Mouse (Mus musculus) MEL (cell line): ENCODE data around the gene Galnt10. TPM values are rescaled to one million over a fixed set of nuclear protein-coding genes. Genes with fewer than 3 reads are reported as not detected.

ENCODE experiments used
- DNase-seq: peaks from one replicate; pipeline ENCODE4 v3.0.0; 2011; ENCODE audit warnings: low read depth, low spot score
- H3K27ac ChIP-seq: 2 replicates; pipeline ENCODE4 v1.5.1; 2012; ENCODE audit warnings: low read depth, mild to moderate bottlenecking, control low read depth, low read length, moderate library complexity; ENCODE audit not compliant: control insufficient read depth
- H3K27me3 ChIP-seq, 2 experiments: fragments of 150-350 bp in 1 of 2; sonication (generic) in 1 of 2; 2 replicates each; pipeline ENCODE4 v1.6.1; 2012; ENCODE audit warnings: low read length in 2 of 2, mild to moderate bottlenecking in 2 of 2, improper control_type of control experiment in 1 of 2, moderate library complexity in 1 of 2; ENCODE audit not compliant: insufficient read depth in 2 of 2, control insufficient read depth in 1 of 2
- H3K36me3 ChIP-seq, 2 experiments: 2 replicates each; pipeline ENCODE4 v1.6.1; 2012 to 2014; ENCODE audit warnings: low read length in 2 of 2, improper control_type of control experiment in 1 of 2, inconsistent platforms in 1 of 2, mild to moderate bottlenecking in 1 of 2; ENCODE audit not compliant: insufficient read depth in 2 of 2, control insufficient read depth in 1 of 2
- H3K4me1 ChIP-seq, 2 experiments: fragments of 150-350 bp in 1 of 2; sonication (generic) in 1 of 2; 2 replicates each; pipeline ENCODE4 v1.6.1; 2012; ENCODE audit warnings: low read length in 2 of 2, improper control_type of control experiment in 1 of 2, mild to moderate bottlenecking in 1 of 2; ENCODE audit not compliant: insufficient read depth in 2 of 2, control insufficient read depth in 1 of 2
- H3K4me3 ChIP-seq, 2 experiments: fragments of 150-350 bp in 1 of 2; sonication (generic) in 1 of 2; 2 replicates each; pipeline ENCODE4 v1.5.1; 2012; ENCODE audit warnings: low read depth in 2 of 2, low read length in 2 of 2, mild to moderate bottlenecking in 2 of 2, moderate library complexity in 2 of 2, control low read depth in 1 of 2, improper control_type of control experiment in 1 of 2; ENCODE audit not compliant: control insufficient read depth in 1 of 2, insufficient read depth in 1 of 2
- H3K79me2 ChIP-seq: 2 replicates; pipeline ENCODE4 v1.6.1; 2012; ENCODE audit warnings: mild to moderate bottlenecking, low read length, moderate library complexity; ENCODE audit not compliant: control insufficient read depth, poor library complexity, insufficient read depth
- H3K9ac ChIP-seq: 2 replicates; pipeline ENCODE4 v1.6.1; 2012; ENCODE audit warnings: low read depth, mild to moderate bottlenecking, control low read depth, low read length, moderate library complexity; ENCODE audit not compliant: control insufficient read depth, poor library complexity, severe bottlenecking
- H3K9me3 ChIP-seq: fragments of 150-350 bp; sonication (generic); replicated peaks from 2 replicates; pipeline ENCODE4 v1.6.1; 2012; ENCODE audit warnings: mild to moderate bottlenecking, low read length, improper control_type of control experiment, moderate library complexity; ENCODE audit not compliant: insufficient read depth
- BHLHE40 ChIP-seq: IDR thresholded peaks from 2 replicates; pipeline ENCODE4 v1.6.1; 2012; ENCODE audit warnings: low read depth, mild to moderate bottlenecking, inconsistent platforms, low read length, improper control_type of control experiment, borderline replicate concordance
- CHD1 ChIP-seq: IDR thresholded peaks from 2 replicates; pipeline ENCODE4 v1.6.1; 2012; ENCODE audit warnings: low read depth, mild to moderate bottlenecking, inconsistent platforms, low read length, improper control_type of control experiment
- CTCF ChIP-seq, 3 experiments: IDR thresholded peaks in 2 of 3; conservative IDR thresholded peaks in 1 of 3; 2 replicates each; pipeline ENCODE4 v1.5.1; 2011 to 2012; ENCODE audit warnings: low read length in 3 of 3, low read depth in 2 of 3, mild to moderate bottlenecking in 2 of 3, improper control_type of control experiment in 1 of 3, inconsistent platforms in 1 of 3, mixed read lengths in 1 of 3, moderate library complexity in 1 of 3; ENCODE audit not compliant: control insufficient read depth in 1 of 3, insufficient read depth in 1 of 3, poor library complexity in 1 of 3, severe bottlenecking in 1 of 3
- ETS1 ChIP-seq: IDR thresholded peaks from 2 replicates; pipeline ENCODE4 v1.6.1; 2012; ENCODE audit warnings: low read depth, mild to moderate bottlenecking, inconsistent platforms, low read length, improper control_type of control experiment, moderate library complexity
- GATA1 ChIP-seq: IDR thresholded peaks from 2 replicates; pipeline ENCODE4 v1.6.1; 2011; ENCODE audit warnings: low read depth, low read length, improper control_type of control experiment
- JUND ChIP-seq: IDR thresholded peaks from 2 replicates; pipeline ENCODE4 v1.6.1; 2011; ENCODE audit warnings: low read depth, mild to moderate bottlenecking, improper control_type of control experiment, low read length
- MAZ ChIP-seq: IDR thresholded peaks from 2 replicates; pipeline ENCODE4 v1.6.1; 2012; ENCODE audit warnings: low read depth, mild to moderate bottlenecking, inconsistent platforms, low read length, improper control_type of control experiment
- MEF2A ChIP-seq: IDR thresholded peaks from 2 replicates; pipeline ENCODE4 v1.6.1; 2014; ENCODE audit warnings: low read depth, mild to moderate bottlenecking, inconsistent platforms, low read length, improper control_type of control experiment; ENCODE audit not compliant: poor library complexity, insufficient replicate concordance, severe bottlenecking; ENCODE audit errors: extremely low read depth
- MYB ChIP-seq: IDR thresholded peaks from 2 replicates; pipeline ENCODE4 v1.6.1; 2011; ENCODE audit warnings: mild to moderate bottlenecking, low read depth, low read length, improper control_type of control experiment
- MYC ChIP-seq: IDR thresholded peaks from 2 replicates; pipeline ENCODE4 v1.6.1; 2011; ENCODE audit warnings: low read depth, mild to moderate bottlenecking, low read length, improper control_type of control experiment, moderate library complexity
- NELFE ChIP-seq: IDR thresholded peaks from 2 replicates; pipeline ENCODE4 v1.6.1; 2011; ENCODE audit warnings: low read depth, low read length, improper control_type of control experiment
- NRF1 ChIP-seq: IDR thresholded peaks from 2 replicates; pipeline ENCODE4 v1.6.1; 2014; ENCODE audit warnings: low read depth, mild to moderate bottlenecking, inconsistent platforms, low read length, improper control_type of control experiment, moderate library complexity; ENCODE audit not compliant: poor library complexity, insufficient read depth, severe bottlenecking
- POLR2A ChIP-seq, 2 experiments: IDR thresholded peaks; 2 replicates each; pipeline ENCODE4 v1.6.1; 2011 to 2012; ENCODE audit warnings: low read length in 2 of 2, mild to moderate bottlenecking in 2 of 2, control low read depth in 1 of 2, improper control_type of control experiment in 1 of 2, low read depth in 1 of 2, moderate library complexity in 1 of 2; ENCODE audit not compliant: control insufficient read depth in 1 of 2, insufficient read depth in 1 of 2, poor library complexity in 1 of 2
- POLR2AphosphoS2 ChIP-seq: IDR thresholded peaks from 2 replicates; pipeline ENCODE4 v1.6.1; 2011; ENCODE audit warnings: low read length, improper control_type of control experiment
- RAD21 ChIP-seq: IDR thresholded peaks from 2 replicates; pipeline ENCODE4 v1.6.1; 2011; ENCODE audit warnings: mild to moderate bottlenecking, low read depth, low read length, improper control_type of control experiment
- SIN3A ChIP-seq: IDR thresholded peaks from 2 replicates; pipeline ENCODE4 v1.6.1; 2012; ENCODE audit warnings: low read length, improper control_type of control experiment, inconsistent platforms
- SMC3 ChIP-seq: IDR thresholded peaks from 2 replicates; pipeline ENCODE4 v1.6.1; 2011; ENCODE audit warnings: low read depth, low read length, improper control_type of control experiment
- TAL1 ChIP-seq: IDR thresholded peaks from 2 replicates; pipeline ENCODE4 v1.6.1; 2012; ENCODE audit warnings: mild to moderate bottlenecking, inconsistent platforms, low read length, moderate library complexity, mixed read lengths
- TBP ChIP-seq: IDR thresholded peaks from 2 replicates; pipeline ENCODE4 v1.8.0; 2011; ENCODE audit warnings: low read depth, low read length, improper control_type of control experiment
- TCF12 ChIP-seq: IDR thresholded peaks from 2 replicates; pipeline ENCODE4 v1.6.1; 2014; ENCODE audit warnings: low read depth, mild to moderate bottlenecking, inconsistent platforms, low read length, improper control_type of control experiment, moderate library complexity
- UBTF ChIP-seq: IDR thresholded peaks from 2 replicates; pipeline ENCODE4 v1.6.1; 2012; ENCODE audit warnings: low read depth, mild to moderate bottlenecking, inconsistent platforms, low read length, improper control_type of control experiment, moderate library complexity, borderline replicate concordance; ENCODE audit not compliant: insufficient read depth
- USF1 ChIP-seq: IDR thresholded peaks from 2 replicates; pipeline ENCODE4 v1.6.1; 2014; ENCODE audit warnings: low read depth, mild to moderate bottlenecking, inconsistent platforms, low read length, improper control_type of control experiment, moderate library complexity
- USF2 ChIP-seq, 2 experiments: IDR thresholded peaks; 2 replicates each; pipeline ENCODE4 v1.6.1; 2011 to 2012; ENCODE audit warnings: improper control_type of control experiment in 2 of 2, low read length in 2 of 2, borderline replicate concordance in 1 of 2, inconsistent platforms in 1 of 2, low read depth in 1 of 2, mild to moderate bottlenecking in 1 of 2; ENCODE audit not compliant: insufficient read depth in 1 of 2
- ZC3H11A ChIP-seq: IDR thresholded peaks from 2 replicates; pipeline ENCODE4 v1.6.1; 2012; ENCODE audit warnings: low read depth, mild to moderate bottlenecking, inconsistent platforms, low read length, improper control_type of control experiment
- ZKSCAN1 ChIP-seq: IDR thresholded peaks from 2 replicates; pipeline ENCODE4 v1.6.1; 2012; ENCODE audit warnings: low read depth, mild to moderate bottlenecking, inconsistent platforms, low read length, improper control_type of control experiment, moderate library complexity
- ZMIZ1 ChIP-seq: IDR thresholded peaks from 2 replicates; pipeline ENCODE4 v1.6.1; 2012; ENCODE audit warnings: low read depth, mild to moderate bottlenecking, inconsistent platforms, low read length, improper control_type of control experiment, moderate library complexity
- polyA plus RNA-seq, 2 experiments: library from polyadenylated mRNA; stranded (reverse) in 1 of 2; unstranded in 1 of 2; fragments of >175 nt in 1 of 2; fragments of >200 nt in 1 of 2; gene quantifications; 2 replicates each; pipeline versions ENCODE4 v1.2.1 to v1.2.4; 2012; ENCODE audit warnings: low replicate concordance in 2 of 2, low read depth in 1 of 2; ENCODE audit not compliant: insufficient read length in 2 of 2, insufficient read depth in 1 of 2, missing spikeins in 1 of 2
- total RNA-seq: library from RNA; depleted of rRNA; stranded (reverse); fragments of 300-350 nt; gene quantifications from 2 replicates; pipeline ENCODE4 v1.2.3, GENCODE M21; 2012

Gene Galnt10
- total and polyA plus RNA-seq, 3 experiments: 26.7 to 27.4 TPM; not detected in 1

DNA sequence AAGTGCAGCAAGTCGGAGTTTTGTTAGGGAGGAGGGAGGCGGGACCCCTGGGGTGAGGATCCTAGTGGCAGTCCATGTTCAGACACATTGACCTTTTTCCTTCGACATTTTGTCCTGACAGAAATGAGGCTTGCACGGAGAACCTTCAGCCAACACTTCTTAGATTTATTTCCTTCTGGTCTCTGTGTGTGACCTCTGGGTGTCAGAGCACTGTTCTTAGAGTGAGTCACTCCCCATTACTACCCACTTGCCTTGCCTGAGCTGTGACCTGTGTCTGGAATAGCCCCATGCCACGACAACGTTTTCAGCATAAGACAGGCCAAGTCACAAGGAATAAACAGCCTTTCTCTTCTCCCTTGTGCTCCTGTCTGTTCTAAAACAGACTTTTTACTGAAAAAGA, 44.6 kb downstream of the Galnt10 start:
- TF ChIP-seq USF1 (no peak), MYC (no peak), ETS1 (no peak), ZC3H11A (no peak), SIN3A (no peak), USF2 (IDR thresholded peaks at IDR 0.05; ENCODE audit: borderline replicate concordance in 1 of 2, insufficient read depth in 1 of 2, low read depth in 1 of 2, low read length in 2 of 2) (no peak), TBP (no peak), POLR2A (IDR thresholded peaks at IDR 0.05; ENCODE audit: control insufficient read depth in 1 of 2, insufficient read depth in 1 of 2, low read depth in 1 of 2, low read length in 2 of 2, poor library complexity in 1 of 2) (no peak), SMC3 (no peak), JUND (no peak), BHLHE40 (no peak), MEF2A (no peak), TCF12 (no peak), MAZ (no peak), ZMIZ1 (no peak), NELFE (no peak), NRF1 (no peak)
- TF ChIP-seq, all 39 proteins: peak for 0
- Histone ChIP-seq H3K9ac (no peak overlapping the region), H3K79me2 (0 out of 2 replicates have a peak, but pooled peaks cover 7% of the 10 kb centered on the region), H3K36me3 (peaks cover 0 to 23% of the 10 kb centered on the region in 2 experiments; a peak in 2 of 4 replicates), H3K9me3 (no peaks in the 10 kb centered on the region), H3K4me3 (no peak overlapping the region), H3K27me3 (no peaks in the 10 kb centered on the region), H3K4me1 (peaks cover 15 to 32% of the 10 kb centered on the region in 2 experiments), H3K27ac (no peak overlapping the region)
- DNase-seq: no peak

GRCm38 (mm10) chr11:57690836-57691235, 45.6 kb downstream of the Galnt10 start:
- H3K36me3 ChIP-seq: peaks cover 0 to 15% of the 10 kb centered on the region in 2 experiments; a peak in 2 of 4 replicates
- H3K27me3 ChIP-seq: no peaks in the 10 kb centered on the region
- H3K9ac ChIP-seq: no peak overlapping the region
- H3K9me3 ChIP-seq: no peaks in the 10 kb centered on the region
- H3K4me1 ChIP-seq: peaks cover 7 to 24% of the 10 kb centered on the region in 2 experiments
- TF ChIP-seq CTCF (IDR thresholded peaks at IDR 0.05 in 2 of 3, conservative IDR thresholded peaks at IDR 0.05 in 1 of 3; ENCODE audit: control insufficient read depth in 1 of 3, insufficient read depth in 1 of 3, low read depth in 2 of 3, low read length in 3 of 3, poor library complexity in 1 of 3, severe bottlenecking in 1 of 3): no peak
- TF ChIP-seq TAL1: no peak
- TF ChIP-seq MAZ: no peak
- no peak for TF ChIP-seq POLR2A (IDR thresholded peaks at IDR 0.05; ENCODE audit: control insufficient read depth in 1 of 2, insufficient read depth in 1 of 2, low read depth in 1 of 2, low read length in 2 of 2, poor library complexity in 1 of 2)
- TF ChIP-seq UBTF: no peak
- no peak for TF ChIP-seq ZKSCAN1
- TF ChIP-seq RAD21: no peak
- no peak for TF ChIP-seq GATA1
- no peak for TF ChIP-seq MYB
- TF ChIP-seq CHD1: no peak
- TF ChIP-seq ZMIZ1: no peak
- TF ChIP-seq POLR2AphosphoS2: no peak
- no peak overlapping the region for H3K27ac ChIP-seq
- H3K4me3 ChIP-seq: no peak overlapping the region
- DNase-seq: no peak
- H3K79me2 ChIP-seq: 0 out of 2 replicates have a peak, but pooled peaks cover 5% of the 10 kb centered on the region
